Mouse (Mus musculus) neutrophil, adult 59 days (primary cell): ENCODE results near the gene Uba1y. TPM values are rescaled to one million over a fixed set of nuclear protein-coding genes. Genes with fewer than 3 reads are reported as not detected.

ENCODE experiments used
- total RNA-seq, 2 experiments: library from RNA; stranded (reverse); gene quantifications; 1 replicate in 1 of 2; 2 replicates in 1 of 2; pipeline ENCODE4 v1.2.4; 2023

Uba1y gene
- total RNA-seq, result not detected

GRCm38 (mm10) chrY:818396-818795, at the start of gene Uba1y:
Gene Uba1y, plus strand, starts transcription at chrY:818649.

GRCm38 (mm10) chrY:797309-797708, 21.1 kb upstream of the Uba1y start, which contains the start of gene Zfy1:
Gene Zfy1, minus strand, starts transcription at chrY:797409.

Other genes with a start within 250 kb of the Uba1y start
- gene Zfy1, start 21.2 kb upstream of the Uba1y start, total RNA-seq, result not detected
- 10 to 100 TPM in 1 of 2 experiments, not detected in 1; 15.4 TPM for gene Kdm5d, start 79.1 kb downstream of the Uba1y start, total RNA-seq
- gene Eif2s3y, start 191.9 kb downstream of the Uba1y start, total RNA-seq, result 100 to 1,000 TPM in 1 of 2 experiments, not detected in 1; 112 TPM